Mouse (Mus musculus) bone marrow macrophage, adult 2 months (primary cell): ENCODE measurements around the gene Svs1.
"Not testable (repeated sequence)": the region's sequence is repeated elsewhere in the genome, so short reads cannot be mapped to it uniquely, and the experiment has no call there.

ENCODE experiments used
- CTCF ChIP-seq: IDR thresholded peaks from 2 replicates; pipeline ENCODE4 v1.5.1; 2012; ENCODE audit warnings: low read depth, mild to moderate bottlenecking, low read length, moderate library complexity
- POLR2A ChIP-seq: IDR thresholded peaks from 2 replicates; pipeline ENCODE4 v1.6.1; 2012; ENCODE audit warnings: mild to moderate bottlenecking, low read depth, low read length, borderline replicate concordance

DNA sequence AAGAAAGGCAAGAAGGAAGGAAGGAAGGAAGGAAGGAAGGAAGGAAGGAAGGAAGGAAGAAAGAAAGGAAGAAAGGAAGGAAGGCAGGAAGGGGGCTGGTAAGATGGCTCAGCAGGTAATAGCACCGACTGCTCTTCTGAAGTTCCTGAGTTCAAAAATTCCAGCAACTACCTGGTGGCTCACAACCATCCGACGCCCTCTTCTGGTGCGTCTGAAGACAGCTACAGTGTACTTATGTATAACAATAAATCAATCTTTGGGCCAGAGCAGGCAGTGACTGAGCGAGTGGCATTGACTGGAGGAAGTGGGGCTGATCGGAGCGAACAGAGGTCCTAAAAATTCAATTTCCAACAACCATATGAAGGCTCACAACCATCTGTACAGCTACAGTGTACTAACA is 27.5 kb upstream of the Svs1 start:
- not testable (repeated sequence) for TF ChIP-seq POLR2A, CTCF
